Mouse (Mus musculus) C2C12 (cell line): ENCODE data around the gene Scgn. TPM values are rescaled to one million over a fixed set of nuclear protein-coding genes. Genes with fewer than 3 reads are reported as not detected.

Source experiments
- H3K27me3 ChIP-seq: one replicate; pipeline ENCODE4 v1.6.1; 2011; ENCODE audit not compliant: control insufficient read depth, insufficient read depth, insufficient read length
- H3K36me3 ChIP-seq: one replicate; pipeline ENCODE4 v1.6.1; 2011; ENCODE audit not compliant: control insufficient read depth, insufficient read depth
- H3K4me3 ChIP-seq: one replicate; pipeline ENCODE4 v1.5.1; 2011; ENCODE audit warnings: mild to moderate bottlenecking, control low read depth; ENCODE audit not compliant: poor library complexity, insufficient read depth, severe bottlenecking
- H3K79me2 ChIP-seq: one replicate; pipeline ENCODE4 v1.6.1; 2011; ENCODE audit not compliant: control insufficient read depth, insufficient read depth
- H3K79me3 ChIP-seq: one replicate; pipeline ENCODE4 v1.6.1; 2011; ENCODE audit warnings: low read depth, control low read depth
- H3ac ChIP-seq: one replicate; pipeline ENCODE3; 2011; ENCODE audit warnings: low read depth; ENCODE audit not compliant: control insufficient read depth, insufficient read length
- CTCF ChIP-seq: IDR thresholded peaks from one replicate; pipeline ENCODE4 v1.5.1; 2011; ENCODE audit not compliant: control insufficient read depth, insufficient read depth, insufficient read length
- MAX ChIP-seq: IDR thresholded peaks from one replicate; pipeline ENCODE4 v1.6.1; 2011; ENCODE audit warnings: mild to moderate bottlenecking, control low read depth
- MYOD1 ChIP-seq: IDR thresholded peaks from one replicate; pipeline ENCODE4 v1.6.1; 2011; ENCODE audit warnings: low read depth; ENCODE audit not compliant: control insufficient read depth, insufficient read length
- USF1 ChIP-seq: IDR thresholded peaks from one replicate; pipeline ENCODE4 v1.6.1; 2011; ENCODE audit warnings: low read depth, mild to moderate bottlenecking, control low read depth, moderate library complexity
- microRNA-seq: library from miRNA; unstranded; fragments of <30 nt; microRNA quantifications from one replicate; pipeline ENCODE4, GENCODE M21; 2019; ENCODE audit warnings: borderline microRNAs expressed
- polyA plus RNA-seq: library from polyadenylated mRNA; unstranded; fragments of >200 nt; fragmentation: generic; extraction: Trizol; gene quantifications from one replicate; pipeline ENCODE4 v1.2.1, GENCODE M21; 2012; ENCODE audit warnings: missing spikeins

Gene Scgn
- polyA plus RNA-seq, 1 experiment: not detected

DNA sequence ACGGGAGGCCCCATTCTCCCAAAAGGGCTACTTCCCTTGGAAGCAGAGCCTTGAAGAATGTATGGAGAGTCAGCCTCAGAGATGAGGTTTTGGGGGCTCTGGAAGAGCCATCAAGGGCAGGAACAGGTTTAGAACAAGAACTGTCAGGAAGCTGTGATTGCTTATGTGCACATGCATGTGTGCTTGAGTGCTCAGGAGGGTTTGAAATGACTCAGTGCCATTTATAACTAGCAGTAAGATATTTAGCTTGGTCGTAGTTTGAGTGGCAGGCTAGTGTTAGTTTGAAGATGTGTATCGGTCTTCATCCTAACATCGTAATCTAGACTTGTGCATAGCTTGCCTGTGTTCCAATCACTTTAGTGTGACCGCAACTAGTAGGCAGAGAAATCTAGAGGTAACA lies 84.1 kb downstream of the Scgn start:
- Histone ChIP-seq H3K36me3 (no peaks in the 10 kb centered on the region), H3K79me3 (no peaks in the 10 kb centered on the region), H3ac (no peak overlapping the region), H3K4me3 (no peak overlapping the region), H3K27me3 (peaks cover 10% of the 10 kb centered on the region), H3K79me2 (no peaks in the 10 kb centered on the region)
- TF ChIP-seq USF1 (no peak), MYOD1 (no peak), CTCF (no peak), MAX (no peak)

Small RNA genes lying within 50 kb of the gene (microRNA-seq; reads per million reads assigned to microRNA genes)
- not detected for gene Gm44344

Other genes starting within 250 kb of the Scgn start
- 6.1 TPM for gene Hist1h3c, start 245.6 kb downstream of the Scgn start, polyA plus RNA-seq
- gene Hist1h2bb, start 244.5 kb downstream of the Scgn start, polyA plus RNA-seq: 2.8 TPM
- gene Hist1h2ab, start 240.1 kb downstream of the Scgn start, polyA plus RNA-seq: 9.3 TPM
- gene Hist1h3b, start 238.9 kb downstream of the Scgn start, polyA plus RNA-seq: 2.0 TPM
- gene Hist1h4b, start 234.2 kb downstream of the Scgn start, polyA plus RNA-seq: 16.8 TPM
- gene Hist1h4a, start 230.0 kb downstream of the Scgn start, polyA plus RNA-seq: 6.8 TPM
- 2.4 TPM for gene Hist1h3a, start 228.8 kb downstream of the Scgn start, polyA plus RNA-seq
- gene Hist1h1a, start 227.5 kb downstream of the Scgn start, polyA plus RNA-seq: 1.5 TPM
- gene Trim38, start 221.3 kb downstream of the Scgn start, polyA plus RNA-seq: 0.02 TPM
- not detected for gene Slc17a2, start 184.2 kb downstream of the Scgn start, polyA plus RNA-seq
- gene Slc17a3, start 151.8 kb downstream of the Scgn start, polyA plus RNA-seq: not detected
- not detected for gene Slc17a1, start 123.5 kb downstream of the Scgn start, polyA plus RNA-seq
- gene Slc17a4, start 76.2 kb downstream of the Scgn start, polyA plus RNA-seq: not detected
- not detected for gene Hist1h2ba, start 57.1 kb downstream of the Scgn start, polyA plus RNA-seq
- not detected for gene Hist1h2aa, start 56.8 kb downstream of the Scgn start, polyA plus RNA-seq